Mouse (Mus musculus) myocyte (in vitro differentiated cells): ENCODE data around the gene Tgif2. TPM values are rescaled to one million over a fixed set of nuclear protein-coding genes. Genes with fewer than 3 reads are reported as not detected.

Experiments used
- H3K27me3 ChIP-seq: one replicate; pipeline ENCODE4 v1.6.1; 2011; ENCODE audit not compliant: control insufficient read depth, insufficient read depth, insufficient read length
- H3K36me3 ChIP-seq: one replicate; pipeline ENCODE4 v1.6.1; 2011; ENCODE audit not compliant: control insufficient read depth, insufficient read depth
- H3K4me2 ChIP-seq: one replicate; pipeline ENCODE4 v1.6.1; 2011; ENCODE audit warnings: low read depth, control low read depth
- H3K4me3 ChIP-seq: one replicate; pipeline ENCODE4 v1.5.1; 2011; ENCODE audit warnings: mild to moderate bottlenecking, control low read depth, moderate library complexity
- H3K79me2 ChIP-seq: one replicate; pipeline ENCODE4 v1.6.1; 2011; ENCODE audit not compliant: control insufficient read depth, insufficient read depth
- H3ac ChIP-seq: one replicate; pipeline ENCODE4 v1.6.1; 2011; ENCODE audit not compliant: control insufficient read depth, insufficient read length
- CEBPB ChIP-seq: IDR thresholded peaks from 2 replicates; pipeline ENCODE4 v1.6.1; 2011; ENCODE audit warnings: mild to moderate bottlenecking, moderate library complexity; ENCODE audit not compliant: poor library complexity, insufficient read depth, severe bottlenecking
- E2F4 ChIP-seq: IDR thresholded peaks from one replicate; pipeline ENCODE4 v1.6.1; 2011; ENCODE audit warnings: mild to moderate bottlenecking, control low read depth, moderate library complexity; ENCODE audit not compliant: insufficient read depth
- MAX ChIP-seq: IDR thresholded peaks from one replicate; pipeline ENCODE4 v1.6.1; 2011; ENCODE audit warnings: low read depth, mild to moderate bottlenecking, control low read depth
- MYOD1 ChIP-seq, 3 experiments: IDR thresholded peaks; one replicate each; pipeline ENCODE4 v1.6.1; 2011; ENCODE audit warnings: control low read depth in 2 of 3, low read depth in 2 of 3, mild to moderate bottlenecking in 2 of 3, moderate library complexity in 1 of 3; ENCODE audit not compliant: insufficient read length in 2 of 3, control insufficient read depth in 1 of 3
- MYOG ChIP-seq, 3 experiments: IDR thresholded peaks; one replicate each; pipeline ENCODE4 v1.6.1; 2011; ENCODE audit warnings: control low read depth in 2 of 3, low read depth in 2 of 3, mild to moderate bottlenecking in 2 of 3; ENCODE audit not compliant: insufficient read length in 2 of 3, control insufficient read depth in 1 of 3, insufficient read depth in 1 of 3
- POLR2A ChIP-seq: IDR thresholded peaks from one replicate; pipeline ENCODE4 v1.6.1; 2011; ENCODE audit warnings: low read depth, mild to moderate bottlenecking, control low read depth, moderate library complexity; ENCODE audit not compliant: insufficient read length
- POLR2AphosphoS2 ChIP-seq: IDR thresholded peaks from one replicate; pipeline ENCODE4 v1.6.1; 2011; ENCODE audit warnings: low read depth, control low read depth; ENCODE audit not compliant: insufficient read length
- REST ChIP-seq: IDR thresholded peaks from one replicate; pipeline ENCODE4 v1.6.1; 2011; ENCODE audit warnings: mild to moderate bottlenecking, control low read depth, moderate library complexity; ENCODE audit not compliant: insufficient read depth, insufficient read length
- SRF ChIP-seq: IDR thresholded peaks from one replicate; pipeline ENCODE4 v1.6.1; 2011; ENCODE audit warnings: low read depth; ENCODE audit not compliant: control insufficient read depth, insufficient read length
- TCF12 ChIP-seq: IDR thresholded peaks from one replicate; pipeline ENCODE4 v1.6.1; 2011; ENCODE audit warnings: mild to moderate bottlenecking, control low read depth; ENCODE audit not compliant: poor library complexity, insufficient read depth, severe bottlenecking
- TCF3 ChIP-seq: IDR thresholded peaks from one replicate; pipeline ENCODE4 v1.6.1; 2011; ENCODE audit warnings: low read depth, control low read depth; ENCODE audit not compliant: insufficient read length
- USF1 ChIP-seq: IDR thresholded peaks from one replicate; pipeline ENCODE4 v1.6.1; 2011; ENCODE audit warnings: low read depth, mild to moderate bottlenecking, control low read depth, moderate library complexity
- polyA plus RNA-seq: library from polyadenylated mRNA; unstranded; fragments of >200 nt; fragmentation: generic; extraction: Trizol; gene quantifications from one replicate; pipeline ENCODE4 v1.2.1, GENCODE M21; 2012; ENCODE audit warnings: missing spikeins

Gene Tgif2
- polyA plus RNA-seq, 1 experiment = 11.2 TPM

DNA sequence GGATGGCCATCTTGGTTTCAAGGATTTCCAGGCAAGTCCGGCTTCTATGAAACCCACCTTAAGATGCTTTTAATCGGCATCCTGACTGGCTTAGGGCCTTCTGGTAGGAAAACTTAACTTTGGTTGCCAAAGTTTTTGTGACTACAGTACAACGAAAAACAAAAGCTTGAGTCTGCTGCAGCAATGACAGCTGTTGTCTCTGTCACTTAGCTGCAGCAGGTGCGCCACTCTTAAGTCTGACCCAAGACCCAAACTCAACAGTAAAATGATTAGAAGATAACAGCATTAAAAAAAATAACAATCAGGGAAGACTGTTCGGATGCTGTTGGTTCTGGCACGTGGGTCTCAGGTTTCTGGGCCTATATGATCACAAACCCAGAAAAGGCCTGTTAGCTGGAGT lies 968 bp upstream of the Tgif2 start:
- Histone ChIP-seq H3K4me3 (no peak overlapping the region), H3K4me2 (peak overlapping the region; percentile 100), H3K36me3 (no peaks in the 10 kb centered on the region), H3ac (no peak overlapping the region), H3K79me2 (peaks cover 27% of the 10 kb centered on the region), H3K27me3 (no peaks in the 10 kb centered on the region)
- TF ChIP-seq MYOG (IDR thresholded peaks at IDR 0.05; ENCODE audit: control insufficient read depth in 1 of 3, insufficient read depth in 1 of 3, insufficient read length in 2 of 3, low read depth in 2 of 3) (peak in 1 of 3 experiments; percentile 41), TCF12 (peak; percentile 14), MYOD1 (IDR thresholded peaks at IDR 0.05; ENCODE audit: control insufficient read depth in 1 of 3, insufficient read length in 2 of 3, low read depth in 2 of 3) (peak in 2 of 3 experiments; percentile 79 to 83), USF1 (no peak)

DNA sequence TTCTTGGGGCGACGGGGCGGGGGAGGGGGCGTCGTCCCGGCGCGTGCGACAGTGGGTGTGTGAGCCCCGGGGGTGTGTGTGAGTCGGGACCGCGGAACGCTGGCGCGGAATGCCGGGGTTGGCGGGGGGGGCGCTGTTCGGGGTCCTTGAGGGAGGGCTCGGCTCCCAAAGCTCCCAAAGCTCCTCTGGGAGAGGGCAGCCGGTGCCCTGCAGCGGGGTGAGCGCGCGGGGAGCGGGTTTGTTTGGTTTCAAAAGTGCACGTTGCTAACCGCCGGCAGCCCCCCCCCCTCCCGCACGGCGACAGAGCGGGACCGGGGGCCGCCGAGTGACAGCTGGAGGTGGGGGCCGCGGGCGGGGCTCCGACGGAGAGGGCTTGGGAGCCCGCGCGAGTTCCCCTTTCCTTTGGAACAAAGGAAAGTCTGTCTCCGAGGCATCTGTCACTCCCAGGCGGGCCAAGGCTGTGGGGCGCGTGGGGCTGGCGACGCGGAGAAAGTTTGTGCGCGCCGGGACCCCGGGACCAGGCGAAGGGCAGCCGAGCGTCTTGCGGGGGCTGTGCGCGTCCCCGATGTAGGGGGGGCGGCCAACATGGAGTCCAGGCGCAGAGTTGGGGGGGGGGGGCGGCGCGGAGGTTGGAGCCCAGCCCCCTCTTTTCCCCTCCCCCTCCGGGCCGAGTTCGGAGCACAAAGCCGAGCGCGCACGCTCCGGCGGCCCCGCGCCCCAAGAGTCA lies 657 bp downstream of the Tgif2 start:
- Histone ChIP-seq H3K27me3 (no peaks in the 10 kb centered on the region), H3K79me2 (peaks cover 33% of the 10 kb centered on the region), H3ac (peak overlapping the region; percentile 86), H3K4me2 (peak overlapping the region; percentile 100), H3K36me3 (no peaks in the 10 kb centered on the region), H3K4me3 (peak overlapping the region; percentile 56)
- TF ChIP-seq CEBPB (no peak), MYOD1 (IDR thresholded peaks at IDR 0.05; ENCODE audit: control insufficient read depth in 1 of 3, insufficient read length in 2 of 3, low read depth in 2 of 3) (peak in 1 of 3 experiments; percentile 5), TCF12 (no peak), USF1 (no peak), MAX (no peak), MYOG (IDR thresholded peaks at IDR 0.05; ENCODE audit: control insufficient read depth in 1 of 3, insufficient read depth in 1 of 3, insufficient read length in 2 of 3, low read depth in 2 of 3) (peak in 1 of 3 experiments; percentile 63), TCF3 (no peak), POLR2AphosphoS2 (no peak), SRF (no peak)

- H3K4me3 ChIP-seq = peak overlapping the region; percentile 56
- H3K27me3 ChIP-seq = no peaks in the 10 kb centered on the region
- peak overlapping the region; percentile 86 for H3ac ChIP-seq
- H3K36me3 ChIP-seq = no peaks in the 10 kb centered on the region
- H3K79me2 ChIP-seq = peaks cover 33% of the 10 kb centered on the region
- H3K4me2 ChIP-seq = peak overlapping the region; percentile 100
- TF ChIP-seq REST (no peak), E2F4 (no peak), TCF3 (no peak), TCF12 (no peak), POLR2AphosphoS2 (peak; percentile 42), MYOG (IDR thresholded peaks at IDR 0.05; ENCODE audit: control insufficient read depth in 1 of 3, insufficient read depth in 1 of 3, insufficient read length in 2 of 3, low read depth in 2 of 3) (peak in 1 of 3 experiments; percentile 2), POLR2A (peak; percentile 67)
These were observed 1.4 kb downstream of the Tgif2 start for GRCm38 (mm10) chr2:156841028-156841840.

DNA sequence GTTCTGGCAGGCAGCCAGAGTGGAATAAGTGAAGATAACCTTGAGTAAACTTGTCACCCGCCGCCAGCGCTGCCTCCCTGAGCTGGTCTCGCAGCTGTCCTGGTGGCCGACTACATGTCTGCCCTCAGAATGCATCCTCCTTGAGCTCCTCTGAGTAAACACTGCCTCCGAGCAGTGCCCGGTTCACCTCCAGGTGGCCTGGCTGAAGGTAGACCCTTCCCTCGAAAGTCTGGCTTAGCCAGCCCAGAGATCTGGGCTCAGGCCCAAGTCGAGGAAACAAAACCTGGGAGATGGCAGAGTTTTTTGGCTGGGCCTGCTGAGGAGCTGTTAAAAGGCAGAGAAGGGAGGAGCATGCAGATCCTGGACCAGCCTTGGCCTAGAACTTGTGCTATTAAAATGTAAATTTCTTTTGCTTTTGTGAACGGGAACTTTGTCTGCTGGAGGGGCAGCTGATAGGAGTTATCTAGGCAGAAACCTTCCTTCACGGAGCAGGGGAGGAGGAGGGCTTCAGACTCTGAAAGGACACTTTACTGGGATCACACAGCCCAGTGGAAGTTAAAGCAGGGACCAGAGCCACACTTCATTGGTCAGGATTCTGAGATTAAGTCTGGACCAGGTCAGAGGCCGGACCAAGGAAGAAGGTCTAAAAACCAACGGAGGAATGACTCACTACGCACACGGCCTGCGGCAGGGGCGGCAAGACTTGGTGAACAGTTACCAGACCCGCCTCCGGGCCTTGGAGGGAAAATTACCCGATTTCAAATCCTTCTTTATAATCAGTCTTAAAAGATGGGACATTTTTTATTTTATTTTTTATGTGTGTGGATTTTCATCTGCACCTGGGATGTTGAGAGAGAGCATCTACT lies 2.3 kb downstream of the Tgif2 start:
- Histone ChIP-seq H3K27me3 (no peaks in the 10 kb centered on the region), H3ac (peak overlapping the region; percentile 86), H3K36me3 (no peaks in the 10 kb centered on the region), H3K79me2 (peaks cover 33% of the 10 kb centered on the region), H3K4me3 (peak overlapping the region; percentile 56), H3K4me2 (peak overlapping the region; percentile 100)
- peak in 2 of 3 experiments; percentile 42 to 80 for TF ChIP-seq MYOD1 (IDR thresholded peaks at IDR 0.05; ENCODE audit: control insufficient read depth in 1 of 3, insufficient read length in 2 of 3, low read depth in 2 of 3)
- TF ChIP-seq MYOG (IDR thresholded peaks at IDR 0.05; ENCODE audit: control insufficient read depth in 1 of 3, insufficient read depth in 1 of 3, insufficient read length in 2 of 3, low read depth in 2 of 3) = peak in 2 of 3 experiments; percentile 70 to 80
- TF ChIP-seq TCF3 = no peak
- no peak for TF ChIP-seq MAX
- TF ChIP-seq E2F4 = peak; percentile 65
